Mouse (Mus musculus): ENCODE results near the gene Sugct. TPM values are rescaled to one million over a fixed set of nuclear protein-coding genes. Genes with fewer than 3 reads are reported as not detected.
A peak's percentile ranks its signal among the peaks of the same experiment; 100 is the strongest.

Sugct gene
- polyA plus RNA-seq, 1 experiment from 2014 or later, result 2.3 TPM

- 93% methylated on average over 6 of the region's 6 CpGs for WGBS
- Histone ChIP-seq H3K4me3 (no peak overlapping the region), H3K27ac (no peak overlapping the region), H3K4me1 (no peaks in the 10 kb centered on the region), H3K27me3 (no peaks in the 10 kb centered on the region), H3K4me2 (no peak overlapping the region), H3K9ac (no peak overlapping the region), H3K36me3 (ENCODE audit: poor library complexity, severe bottlenecking) (no peaks in the 10 kb centered on the region), H3K9me3 (replicated peaks) (no peaks in the 10 kb centered on the region; the same call in 1 of the 2 replicates)
- ATAC-seq, result no peak
Measured at GRCm38 (mm10) chr13:17421875-17422274, 273.5 kb downstream of the Sugct start.

GRCm38 (mm10) chr13:17420557-17420956 is 274.8 kb downstream of the Sugct start:
- Histone ChIP-seq H3K4me1 (no peaks in the 10 kb centered on the region), H3K36me3 (ENCODE audit: poor library complexity, severe bottlenecking) (no peaks in the 10 kb centered on the region), H3K27ac (no peak overlapping the region), H3K4me3 (no peak overlapping the region), H3K27me3 (no peaks in the 10 kb centered on the region), H3K9ac (no peak overlapping the region), H3K9me3 (replicated peaks) (no peaks in the 10 kb centered on the region; the same call in 1 of the 2 replicates), H3K4me2 (no peak overlapping the region)
- WGBS, result 73% methylated on average over 1 of the region's 1 CpGs
- ATAC-seq, result no peak

- WGBS, result 95% methylated on average over 8 of the region's 8 CpGs
Measured at GRCm38 (mm10) chr13:17342836-17343235, 352.5 kb downstream of the Sugct start.

GRCm38 (mm10) chr13:17335885-17336540 is 359.3 kb downstream of the Sugct start:
- Histone ChIP-seq H3K4me1 (no peaks in the 10 kb centered on the region), H3K36me3 (ENCODE audit: poor library complexity, severe bottlenecking) (no peaks in the 10 kb centered on the region), H3K27ac (no peak overlapping the region), H3K4me2 (no peak overlapping the region), H3K4me3 (no peak overlapping the region), H3K9me3 (replicated peaks) (no peaks in the 10 kb centered on the region), H3K27me3 (no peaks in the 10 kb centered on the region), H3K9ac (no peak overlapping the region)
- 84% methylated on average over 4 of the region's 4 CpGs for WGBS
- no peak for ATAC-seq

More at GRCm38 (mm10) chr13:17342836-17343235, 352.5 kb downstream of the Sugct start:
- Histone ChIP-seq H3K4me2 (no peak overlapping the region), H3K9me3 (replicated peaks) (no peaks in the 10 kb centered on the region), H3K9ac (no peak overlapping the region), H3K27ac (no peak overlapping the region), H3K27me3 (no peaks in the 10 kb centered on the region), H3K4me3 (no peak overlapping the region), H3K36me3 (ENCODE audit: poor library complexity, severe bottlenecking) (no peaks in the 10 kb centered on the region), H3K4me1 (no peaks in the 10 kb centered on the region)
- ATAC-seq, result no peak

GRCm38 (mm10) chr13:17326863-17327262 is 368.5 kb downstream of the Sugct start:
- Histone ChIP-seq H3K4me2 (no peak overlapping the region), H3K9ac (no peak overlapping the region), H3K9me3 (replicated peaks) (no peaks in the 10 kb centered on the region)

GRCm38 (mm10) chr13:17301590-17301989 is 393.8 kb downstream of the Sugct start:
- Histone ChIP-seq H3K9me3 (replicated peaks) (no peaks in the 10 kb centered on the region), H3K4me1 (peaks cover 5% of the 10 kb centered on the region; the same call in 1 of the 2 replicates), H3K36me3 (ENCODE audit: poor library complexity, severe bottlenecking) (no peaks in the 10 kb centered on the region), H3K27ac (no peak overlapping the region), H3K9ac (no peak overlapping the region), H3K4me2 (no peak overlapping the region), H3K27me3 (no peaks in the 10 kb centered on the region), H3K4me3 (no peak overlapping the region)
- no peak for ATAC-seq
- WGBS, result 60% methylated on average over 4 of the region's 4 CpGs

More at GRCm38 (mm10) chr13:17326863-17327262, 368.5 kb downstream of the Sugct start:
- H3K4me1 ChIP-seq, result no peaks in the 10 kb centered on the region
- no peaks in the 10 kb centered on the region for H3K27me3 ChIP-seq
- no peak overlapping the region for H3K27ac ChIP-seq
- 82% methylated on average over 4 of the region's 4 CpGs for WGBS
- no peak for ATAC-seq
- H3K36me3 ChIP-seq (ENCODE audit: poor library complexity, severe bottlenecking), result no peaks in the 10 kb centered on the region
- no peak overlapping the region for H3K4me3 ChIP-seq

- H3K27ac ChIP-seq, result no peak overlapping the region
Measured at GRCm38 (mm10) chr13:17297462-17298005, 397.8 kb downstream of the Sugct start.

GRCm38 (mm10) chr13:17296912-17297311 is 398.4 kb downstream of the Sugct start:
- no peak for ATAC-seq
- Histone ChIP-seq H3K9ac (no peak overlapping the region), H3K9me3 (replicated peaks) (no peaks in the 10 kb centered on the region), H3K27ac (no peak overlapping the region), H3K4me3 (no peak overlapping the region), H3K4me1 (peaks cover 4% of the 10 kb centered on the region; the same call in 1 of the 2 replicates), H3K4me2 (no peak overlapping the region), H3K27me3 (no peaks in the 10 kb centered on the region), H3K36me3 (ENCODE audit: poor library complexity, severe bottlenecking) (no peaks in the 10 kb centered on the region)
- WGBS, result 24% methylated on average over 4 of the region's 4 CpGs

More at GRCm38 (mm10) chr13:17297462-17298005, 397.8 kb downstream of the Sugct start:
- H3K4me3 ChIP-seq, result no peak overlapping the region
- H3K4me2 ChIP-seq, result no peak overlapping the region
- no peaks in the 10 kb centered on the region for H3K36me3 ChIP-seq (ENCODE audit: poor library complexity, severe bottlenecking)
- H3K4me1 ChIP-seq, result peaks cover 5% of the 10 kb centered on the region; the same call in 1 of the 2 replicates
- WGBS, result 19% methylated on average over 1 of the region's 1 CpGs
- no peak overlapping the region for H3K9ac ChIP-seq
- H3K9me3 ChIP-seq (replicated peaks), result no peaks in the 10 kb centered on the region
- H3K27me3 ChIP-seq, result no peaks in the 10 kb centered on the region
- ATAC-seq, result peak; percentile 36; the same call in 1 of the 2 replicates

GRCm38 (mm10) chr13:17296460-17296859 is 398.9 kb downstream of the Sugct start:
- ATAC-seq, result no peak
- H3K4me1 ChIP-seq, result no peaks in the 10 kb centered on the region
- H3K36me3 ChIP-seq (ENCODE audit: poor library complexity, severe bottlenecking), result no peaks in the 10 kb centered on the region
- H3K27me3 ChIP-seq, result no peaks in the 10 kb centered on the region
- no peaks in the 10 kb centered on the region for H3K9me3 ChIP-seq (replicated peaks)
- WGBS, result 52% methylated on average over 3 of the region's 3 CpGs
- H3K4me3 ChIP-seq, result no peak overlapping the region
- H3K9ac ChIP-seq, result no peak overlapping the region
- H3K4me2 ChIP-seq, result no peak overlapping the region
- no peak overlapping the region for H3K27ac ChIP-seq

- no peaks in the 10 kb centered on the region for H3K36me3 ChIP-seq (ENCODE audit: poor library complexity, severe bottlenecking)
- no peak overlapping the region for H3K4me3 ChIP-seq
- no peak overlapping the region for H3K27ac ChIP-seq
- H3K4me2 ChIP-seq, result no peak overlapping the region
- ATAC-seq, result no peak
- no peak overlapping the region for H3K9ac ChIP-seq
- 90% methylated on average over 3 of the region's 3 CpGs for WGBS
- no peaks in the 10 kb centered on the region for H3K4me1 ChIP-seq
- H3K27me3 ChIP-seq, result no peaks in the 10 kb centered on the region
- no peaks in the 10 kb centered on the region for H3K9me3 ChIP-seq (replicated peaks)
Measured at GRCm38 (mm10) chr13:17291057-17291456, 404.3 kb downstream of the Sugct start.

- no peak for ATAC-seq
- no peak overlapping the region for H3K4me2 ChIP-seq
- 31% methylated on average over 1 of the region's 1 CpGs for WGBS
- H3K4me3 ChIP-seq, result no peak overlapping the region
- H3K9me3 ChIP-seq (replicated peaks), result no peaks in the 10 kb centered on the region
- no peak overlapping the region for H3K27ac ChIP-seq
- no peaks in the 10 kb centered on the region for H3K27me3 ChIP-seq
- H3K4me1 ChIP-seq, result no peaks in the 10 kb centered on the region
- H3K9ac ChIP-seq, result no peak overlapping the region
- H3K36me3 ChIP-seq (ENCODE audit: poor library complexity, severe bottlenecking), result no peaks in the 10 kb centered on the region
Measured at GRCm38 (mm10) chr13:17288377-17288776, 407.0 kb downstream of the Sugct start.

GRCm38 (mm10) chr13:17245936-17246335 is 449.4 kb downstream of the Sugct start:
- Histone ChIP-seq H3K4me3 (no peak overlapping the region), H3K9ac (no peak overlapping the region), H3K4me2 (no peak overlapping the region), H3K27me3 (no peaks in the 10 kb centered on the region), H3K4me1 (no peaks in the 10 kb centered on the region), H3K9me3 (replicated peaks) (no peaks in the 10 kb centered on the region), H3K27ac (no peak overlapping the region), H3K36me3 (ENCODE audit: poor library complexity, severe bottlenecking) (no peaks in the 10 kb centered on the region)
- WGBS, result 92% methylated on average over 3 of the region's 3 CpGs
- no peak for ATAC-seq
